Mouse (Mus musculus) forebrain, embryonic 16.5 days (tissue): ENCODE results near the gene Sptb. TPM values are rescaled to one million over a fixed set of nuclear protein-coding genes. Genes with fewer than 3 reads are reported as not detected.

ENCODE experiments used
- ATAC-seq: fragments of 200-750 bp; cut with Nextera tagmentation; 2 replicates; pipeline ENCODE4 v1.8.0; 2017; ENCODE audit warnings: mild to moderate bottlenecking, moderate library complexity
- H3K27ac ChIP-seq: fragments of 300-500 bp; sonication (generic); 2 replicates; pipeline ENCODE4 v1.5.1; 2014; ENCODE audit warnings: low read length, control low read depth
- H3K27me3 ChIP-seq: fragments of 300-500 bp; sonication (generic); replicated peaks from 2 replicates; pipeline ENCODE4 v1.6.1; 2014; ENCODE audit warnings: low read length; ENCODE audit not compliant: control insufficient read depth, insufficient read depth
- H3K36me3 ChIP-seq: fragments of 300-500 bp; sonication (generic); 2 replicates; pipeline ENCODE4 v1.6.1; 2014; ENCODE audit not compliant: control insufficient read depth, insufficient read depth
- H3K4me1 ChIP-seq: fragments of 300-500 bp; sonication (generic); replicated peaks from 2 replicates; pipeline ENCODE4 v1.6.1; 2014; ENCODE audit warnings: low read length; ENCODE audit not compliant: control insufficient read depth, insufficient read depth
- H3K4me2 ChIP-seq: fragments of 300-500 bp; sonication (generic); 2 replicates; pipeline ENCODE4 v1.6.1; 2014; ENCODE audit warnings: mild to moderate bottlenecking, low read length, control low read depth
- H3K4me3 ChIP-seq: fragments of 300-500 bp; sonication (generic); replicated peaks from 2 replicates; pipeline ENCODE4 v1.5.1; 2014; ENCODE audit warnings: mild to moderate bottlenecking, low read length, control low read depth
- H3K9ac ChIP-seq: fragments of 300-500 bp; sonication (generic); replicated peaks from 2 replicates; pipeline ENCODE4 v1.6.1; 2014; ENCODE audit warnings: low read depth, low read length, control low read depth
- H3K9me3 ChIP-seq: fragments of 300-500 bp; sonication (generic); 2 replicates; pipeline ENCODE4 v1.6.1; 2016; ENCODE audit warnings: low read length; ENCODE audit not compliant: control insufficient read depth
- WGBS: fragments of 180-500 bp; shearing (Covaris S2); extraction: QIAGEN DNeasy Blood & Tissue Kit; methylation state at CpG from one replicate; pipeline ENCODE4 v1.1.7; 2014; 5-methylcytosine and 5-hydroxymethylcytosine counted together
- polyA plus RNA-seq: library from polyadenylated mRNA; unstranded; fragments of >200 nt; fragmentation: Nextera tagmentation; extraction: Ambion mirVana; gene quantifications from 2 replicates; pipeline ENCODE4 v1.2.1, GENCODE M21; 2015

Sptb gene
- polyA plus RNA-seq, 1 experiment from 2014 or later = 1.9 TPM

DNA sequence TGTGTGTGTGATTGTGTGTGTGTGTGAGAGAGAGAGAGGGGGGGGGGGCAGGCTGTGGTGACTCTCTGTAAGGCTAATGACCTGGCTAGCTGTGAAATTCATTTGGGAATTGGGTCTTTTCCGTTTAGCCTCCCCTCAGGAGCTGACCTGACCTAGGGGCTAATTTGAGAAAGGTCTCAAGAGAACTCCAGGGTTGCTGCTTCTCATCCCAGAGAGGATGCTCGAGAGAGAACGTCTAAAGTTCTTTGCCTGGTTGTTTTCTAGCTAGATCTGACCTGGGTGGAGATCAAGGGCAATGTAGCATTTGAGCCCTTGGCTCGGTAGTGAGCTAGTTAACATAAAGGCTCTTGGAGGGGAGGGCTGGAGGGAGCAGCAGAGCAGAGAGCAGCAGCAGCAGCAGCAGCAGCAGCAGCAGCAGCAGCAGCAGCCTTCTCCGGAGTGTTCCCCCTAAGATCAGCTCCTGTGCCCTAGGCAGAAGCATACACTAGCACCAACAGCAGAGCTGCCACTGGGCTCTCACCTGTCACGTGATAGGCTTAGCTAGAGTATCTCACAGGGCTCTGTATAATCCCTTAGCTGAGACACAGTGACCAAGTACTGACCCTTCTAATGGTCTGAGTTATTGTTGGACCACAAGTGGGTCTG is 153.5 kb downstream of the Sptb start:
- Histone ChIP-seq H3K9ac (no peak overlapping the region), H3K36me3 (no peaks in the 10 kb centered on the region), H3K4me3 (no peak overlapping the region), H3K4me1 (no peaks in the 10 kb centered on the region), H3K4me2 (no peak overlapping the region), H3K27ac (no peak overlapping the region), H3K9me3 (no peaks in the 10 kb centered on the region), H3K27me3 (no peaks in the 10 kb centered on the region)
- 16% methylated on average over 6 of the region's 6 CpGs for WGBS
- ATAC-seq = no peak

DNA sequence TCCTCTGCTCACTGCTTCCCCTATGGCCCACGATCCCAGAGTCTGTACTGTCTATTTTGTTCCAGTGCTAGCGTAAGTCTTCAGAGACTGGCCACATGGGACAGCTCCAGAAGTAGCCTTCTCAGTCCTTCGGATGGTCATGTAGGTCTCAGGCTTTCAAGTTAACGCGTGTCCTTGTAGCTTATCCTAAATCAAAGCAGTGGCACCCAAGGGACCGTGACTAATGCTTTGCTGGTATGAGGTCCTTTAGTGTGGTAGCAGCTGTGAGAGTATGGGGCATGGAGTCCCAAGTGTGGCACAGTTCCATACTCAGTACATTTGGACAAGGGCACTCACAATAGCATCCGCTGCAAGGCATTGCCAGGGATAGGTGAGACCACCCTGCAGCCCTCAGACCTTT is 154.2 kb downstream of the Sptb start:
- H3K9ac ChIP-seq = no peak overlapping the region
- no peaks in the 10 kb centered on the region for H3K36me3 ChIP-seq
- no peak for ATAC-seq
- WGBS = 83% methylated on average over 7 of the region's 7 CpGs
- no peaks in the 10 kb centered on the region for H3K27me3 ChIP-seq
- H3K9me3 ChIP-seq = no peaks in the 10 kb centered on the region
- no peaks in the 10 kb centered on the region for H3K4me1 ChIP-seq
- H3K4me3 ChIP-seq = no peak overlapping the region
- no peak overlapping the region for H3K4me2 ChIP-seq
- H3K27ac ChIP-seq = no peak overlapping the region

DNA sequence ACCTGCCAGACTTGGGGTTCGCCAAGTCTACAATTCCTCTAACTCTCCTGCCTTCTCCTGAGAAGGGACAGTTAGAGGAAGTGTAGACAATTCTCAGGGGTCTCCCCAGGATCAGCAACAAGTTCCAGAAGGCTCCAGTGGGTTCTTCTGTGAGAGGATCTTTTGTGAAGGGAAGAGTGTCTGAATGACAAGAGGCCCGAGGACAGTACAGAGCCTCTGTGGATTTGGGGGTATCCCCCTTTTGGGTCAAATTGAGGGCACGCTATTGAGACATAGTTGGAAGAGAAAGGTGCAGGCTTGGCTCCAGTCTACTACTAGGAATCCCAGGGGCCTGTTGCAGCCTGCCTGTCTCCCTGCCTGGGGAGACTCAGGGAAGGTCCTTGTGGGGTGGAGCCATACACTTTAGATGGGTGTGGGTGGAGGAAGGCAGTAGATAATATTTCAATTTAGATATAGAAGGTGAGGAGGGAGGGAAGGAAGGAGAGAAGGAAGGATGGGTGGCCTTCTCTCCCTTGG is 155.4 kb downstream of the Sptb start:
- Histone ChIP-seq H3K4me2 (no peak overlapping the region), H3K27ac (no peak overlapping the region), H3K9ac (no peak overlapping the region), H3K9me3 (no peaks in the 10 kb centered on the region), H3K4me1 (no peaks in the 10 kb centered on the region), H3K4me3 (no peak overlapping the region), H3K27me3 (no peaks in the 10 kb centered on the region), H3K36me3 (no peaks in the 10 kb centered on the region)
- no peak for ATAC-seq
- 89% methylated on average over 3 of the region's 3 CpGs for WGBS

DNA sequence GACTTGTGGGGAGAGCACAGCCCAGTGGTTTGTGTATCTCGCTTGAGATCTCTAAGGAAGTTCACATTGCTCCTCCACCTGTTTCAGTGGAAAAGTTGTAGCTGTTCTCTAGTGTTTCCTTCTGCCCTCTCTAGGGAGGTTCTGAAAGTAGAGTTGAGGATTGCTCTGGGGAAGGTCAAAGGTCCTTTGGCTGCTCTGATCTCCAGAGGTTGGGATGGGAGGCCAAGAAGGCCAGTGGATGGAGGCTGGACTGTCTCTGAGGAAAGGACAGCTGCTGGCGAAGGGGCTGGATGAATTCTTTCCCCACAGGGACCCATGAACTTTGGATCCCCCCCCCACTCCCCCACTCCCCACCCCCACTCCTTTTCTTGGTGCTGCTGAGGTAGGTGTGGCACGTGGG is 156.0 kb downstream of the Sptb start:
- Histone ChIP-seq H3K27me3 (no peaks in the 10 kb centered on the region), H3K9ac (no peak overlapping the region), H3K4me2 (no peak overlapping the region), H3K27ac (no peak overlapping the region), H3K9me3 (no peaks in the 10 kb centered on the region), H3K4me3 (no peak overlapping the region), H3K36me3 (no peaks in the 10 kb centered on the region), H3K4me1 (no peaks in the 10 kb centered on the region)
- ATAC-seq = no peak
- 83% methylated on average over 3 of the region's 3 CpGs for WGBS

DNA sequence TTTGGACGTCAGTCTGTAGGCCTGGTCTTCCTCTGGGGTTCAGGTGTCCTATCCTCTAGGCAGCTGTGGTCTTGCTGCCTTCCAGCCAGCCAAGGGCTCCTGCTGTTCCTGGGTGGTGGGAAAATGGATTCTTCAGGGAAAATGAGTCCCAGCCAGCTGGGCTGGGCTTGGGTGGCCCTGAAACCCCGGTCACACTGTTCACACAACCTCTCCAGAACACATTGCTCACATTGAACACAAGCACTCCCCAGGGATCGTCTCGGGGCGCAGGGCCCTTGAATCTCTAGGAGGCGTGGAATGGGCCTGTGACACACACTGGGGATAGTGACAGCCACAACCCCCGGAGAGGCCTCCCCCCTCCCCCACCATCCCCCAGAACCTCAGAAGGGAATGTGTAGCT is 156.4 kb downstream of the Sptb start:
- H3K27ac ChIP-seq = no peak overlapping the region
- no peaks in the 10 kb centered on the region for H3K9me3 ChIP-seq
- no peak overlapping the region for H3K4me2 ChIP-seq
- WGBS = 84% methylated on average over 7 of the region's 7 CpGs
- H3K27me3 ChIP-seq = no peaks in the 10 kb centered on the region
- H3K36me3 ChIP-seq = no peaks in the 10 kb centered on the region
- H3K4me1 ChIP-seq = no peaks in the 10 kb centered on the region
- no peak overlapping the region for H3K4me3 ChIP-seq
- no peak overlapping the region for H3K9ac ChIP-seq
- no peak for ATAC-seq

DNA sequence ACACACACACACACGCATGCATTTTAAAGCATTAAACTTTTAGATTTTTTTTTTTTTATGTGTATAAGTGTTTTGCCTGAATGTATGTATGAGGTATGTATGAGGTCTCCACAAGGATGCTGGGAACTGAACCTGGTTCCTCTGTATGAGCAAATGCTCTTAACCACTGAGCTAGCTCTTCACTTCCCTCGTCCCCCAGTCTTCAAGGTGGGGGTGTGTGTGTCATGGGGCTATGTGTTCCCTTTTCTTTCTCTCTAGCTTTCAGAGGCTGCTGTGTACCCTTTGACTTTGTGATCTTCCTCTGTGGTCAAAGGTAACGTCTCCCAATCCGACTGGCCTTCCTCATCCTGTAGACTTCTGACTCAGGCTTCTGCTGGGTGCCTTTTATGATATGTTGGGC is 157.4 kb downstream of the Sptb start:
- Histone ChIP-seq H3K4me1 (no peaks in the 10 kb centered on the region; the same call in 1 of the 2 replicates), H3K4me2 (no peak overlapping the region), H3K9ac (no peak overlapping the region), H3K4me3 (no peak overlapping the region), H3K36me3 (no peaks in the 10 kb centered on the region), H3K27me3 (0 out of 2 replicates have a peak, but pooled peaks cover under 1% of the 10 kb centered on the region), H3K9me3 (no peaks in the 10 kb centered on the region), H3K27ac (no peak overlapping the region)
- 89% methylated on average over 4 of the region's 4 CpGs for WGBS
- no peak for ATAC-seq

DNA sequence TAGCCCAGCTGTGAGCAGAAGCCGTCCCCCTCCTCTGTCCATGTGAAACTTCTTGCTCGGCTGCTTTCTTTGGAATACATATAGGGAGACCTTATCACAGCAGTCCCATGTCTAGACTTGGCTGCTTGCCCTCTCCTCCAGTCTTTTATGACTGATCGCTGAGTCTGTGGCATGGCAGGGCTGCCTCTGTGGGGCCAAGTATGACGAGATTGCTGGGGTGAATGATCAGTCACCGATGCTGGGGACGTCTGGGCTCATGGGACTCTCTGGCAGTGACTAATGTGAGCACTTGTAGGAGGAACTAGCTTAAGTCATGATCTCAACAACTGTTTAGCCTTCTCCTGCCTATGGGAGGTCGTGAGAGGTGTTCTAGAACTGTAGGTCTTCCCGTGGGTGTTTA is 158.0 kb downstream of the Sptb start:
- 77% methylated on average over 8 of the region's 8 CpGs for WGBS
- Histone ChIP-seq H3K4me2 (no peak overlapping the region), H3K27ac (no peak overlapping the region), H3K27me3 (0 out of 2 replicates have a peak, but pooled peaks cover 3% of the 10 kb centered on the region), H3K9ac (no peak overlapping the region), H3K9me3 (no peaks in the 10 kb centered on the region), H3K4me1 (no peaks in the 10 kb centered on the region; the same call in 1 of the 2 replicates), H3K4me3 (no peak overlapping the region), H3K36me3 (no peaks in the 10 kb centered on the region)
- no peak for ATAC-seq

DNA sequence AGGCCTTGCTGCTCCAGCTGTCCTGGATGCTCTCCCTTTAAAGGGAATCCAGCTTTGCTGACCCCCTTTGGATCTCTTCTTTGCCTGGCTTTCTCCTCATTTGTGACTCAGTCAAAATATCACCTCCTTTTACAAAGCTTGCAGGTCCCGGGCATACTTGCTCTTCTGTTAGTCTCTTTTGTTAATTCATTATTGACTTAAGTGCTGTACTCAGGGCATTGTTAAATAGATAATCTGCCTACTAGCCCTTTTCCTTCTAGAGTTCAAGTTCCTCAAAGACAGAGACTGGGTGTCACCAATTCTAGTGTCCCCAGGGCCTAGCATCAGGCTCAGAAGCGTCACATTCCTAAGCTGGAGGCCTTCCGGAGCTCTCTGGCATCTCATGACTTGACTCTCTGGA is 161.1 kb downstream of the Sptb start:
- Histone ChIP-seq H3K4me3 (no peak overlapping the region), H3K27ac (no peak overlapping the region), H3K4me1 (peaks cover 9% of the 10 kb centered on the region; the same call in 1 of the 2 replicates), H3K27me3 (0 out of 2 replicates have a peak, but pooled peaks cover 7% of the 10 kb centered on the region), H3K4me2 (no peak overlapping the region), H3K9ac (no peak overlapping the region), H3K9me3 (no peaks in the 10 kb centered on the region), H3K36me3 (no peaks in the 10 kb centered on the region)
- 68% methylated on average over 3 of the region's 3 CpGs for WGBS
- no peak for ATAC-seq

DNA sequence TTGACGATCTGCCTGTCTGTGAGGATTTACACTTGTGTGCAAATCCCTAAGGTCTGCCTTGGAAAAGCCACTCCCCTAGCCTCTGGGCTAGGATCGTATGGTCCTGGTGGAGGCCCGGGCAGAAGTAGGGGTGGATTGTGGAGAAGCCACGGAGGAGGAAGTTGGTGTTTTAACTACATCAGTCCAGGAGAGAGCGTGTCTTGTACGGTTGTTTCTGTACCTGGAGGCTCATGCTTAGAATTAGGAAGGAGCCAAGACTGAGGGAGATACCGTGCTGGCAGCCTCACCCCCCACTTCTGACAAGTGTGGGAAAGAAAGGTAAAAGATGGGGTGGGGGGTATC is 162.3 kb downstream of the Sptb start:
- Histone ChIP-seq H3K4me1 (peaks cover 9% of the 10 kb centered on the region; the same call in 1 of the 2 replicates), H3K27me3 (0 out of 2 replicates have a peak, but pooled peaks cover 7% of the 10 kb centered on the region), H3K4me2 (no peak overlapping the region), H3K9ac (no peak overlapping the region), H3K4me3 (no peak overlapping the region), H3K36me3 (no peaks in the 10 kb centered on the region), H3K27ac (no peak overlapping the region), H3K9me3 (no peaks in the 10 kb centered on the region)
- 29% methylated on average over 7 of the region's 7 CpGs for WGBS
- no peak for ATAC-seq
